Mouse (Mus musculus) forelimb bud, embryonic 11.5 days (tissue): Measurements from ENCODE around the gene Vax2.

Experiments
- DNase-seq: peaks from one replicate; pipeline ENCODE4 v3.0.0-alpha.2; 2012; ENCODE audit warnings: low read depth, low spot score

Vax2 gene

GRCm38 (mm10) chr6:83711725-83712475 is 836 bp downstream of the Vax2 start:
- DNase-seq: no peak

GRCm38 (mm10) chr6:83713271-83714136 is 2.4 kb downstream of the Vax2 start:
- DNase-seq: no peak

GRCm38 (mm10) chr6:83714221-83715123 is 3.4 kb downstream of the Vax2 start:
- no peak for DNase-seq

GRCm38 (mm10) chr6:83715461-83716196 is 4.6 kb downstream of the Vax2 start:
- DNase-seq: no peak

GRCm38 (mm10) chr6:83717026-83717425 is 6.0 kb downstream of the Vax2 start:
- no peak for DNase-seq

- DNase-seq: no peak
Observed at GRCm38 (mm10) chr6:83722526-83722925, 11.5 kb downstream of the Vax2 start.

GRCm38 (mm10) chr6:83727178-83727577 is 16.1 kb downstream of the Vax2 start:
- no peak for DNase-seq

- DNase-seq: no peak
Observed at GRCm38 (mm10) chr6:83728488-83728887, 17.4 kb downstream of the Vax2 start.

- DNase-seq: no peak
Observed at GRCm38 (mm10) chr6:83729350-83729970, 18.4 kb downstream of the Vax2 start.

- DNase-seq: peak; percentile 64
Observed at GRCm38 (mm10) chr6:83731128-83731527, 20.1 kb downstream of the Vax2 start.

GRCm38 (mm10) chr6:83737311-83737710 is 26.2 kb downstream of the Vax2 start:
- DNase-seq: no peak

- no peak for DNase-seq
Observed at GRCm38 (mm10) chr6:83738596-83738995, 27.5 kb downstream of the Vax2 start.

- DNase-seq: no peak
Observed at GRCm38 (mm10) chr6:83742761-83743160, 31.7 kb downstream of the Vax2 start, which contains the start of gene Atp6v1b1. Gene Atp6v1b1, plus strand, starts transcription at chr6:83742990.

- DNase-seq: no peak
Observed at GRCm38 (mm10) chr6:83743212-83743611, 32.1 kb downstream of the Vax2 start.

- no peak for DNase-seq
Observed at GRCm38 (mm10) chr6:83744126-83744525, 33.1 kb downstream of the Vax2 start.

GRCm38 (mm10) chr6:83744557-83744956 is 33.5 kb downstream of the Vax2 start:
- DNase-seq: no peak

GRCm38 (mm10) chr6:83745466-83745865 is 34.4 kb downstream of the Vax2 start:
- no peak for DNase-seq

- no peak for DNase-seq
Observed at GRCm38 (mm10) chr6:83749286-83749685, 38.2 kb downstream of the Vax2 start.

- DNase-seq: peak; percentile 69
Observed at GRCm38 (mm10) chr6:83750171-83750684, 39.2 kb downstream of the Vax2 start.

GRCm38 (mm10) chr6:83756051-83756450 is 45.0 kb downstream of the Vax2 start:
- no peak for DNase-seq
